Mouse (Mus musculus): ENCODE measurements at regions not wholly inside any gene's neighbourhood (a gene's known extent, or its start where the extent isn't known, plus 50 kb on each side); places are given as distances from the start of the nearest gene placed in this dataset.

DNA sequence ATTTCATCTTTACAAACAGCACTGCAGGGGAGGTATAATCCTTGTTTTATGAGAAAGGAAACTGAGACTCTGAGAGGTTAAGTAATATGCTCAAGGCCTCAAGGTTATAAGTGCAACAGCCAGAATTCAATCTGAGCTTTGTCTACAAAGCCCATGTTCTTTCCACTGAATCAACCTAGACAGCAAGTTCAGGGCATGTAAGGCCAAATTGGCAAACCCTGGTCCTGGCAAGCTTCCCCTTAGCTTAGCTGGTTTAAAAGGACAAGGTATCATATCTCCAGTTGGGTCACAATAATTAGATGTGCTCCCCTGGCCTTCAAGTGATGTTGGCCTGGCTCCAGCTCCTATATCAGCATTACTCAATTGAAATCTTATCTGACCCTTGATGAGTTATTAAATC is 313.2 kb downstream of the Olfr1505 start:
- TF ChIP-seq CTCF (conservative IDR thresholded peaks at IDR 0.05), result no peak
- DNase-seq (ENCODE audit: low spot score in 2 of 2), result no peak
- no peak overlapping the region for H3K4me3 ChIP-seq
- no peak overlapping the region for H3K27ac ChIP-seq

DNA sequence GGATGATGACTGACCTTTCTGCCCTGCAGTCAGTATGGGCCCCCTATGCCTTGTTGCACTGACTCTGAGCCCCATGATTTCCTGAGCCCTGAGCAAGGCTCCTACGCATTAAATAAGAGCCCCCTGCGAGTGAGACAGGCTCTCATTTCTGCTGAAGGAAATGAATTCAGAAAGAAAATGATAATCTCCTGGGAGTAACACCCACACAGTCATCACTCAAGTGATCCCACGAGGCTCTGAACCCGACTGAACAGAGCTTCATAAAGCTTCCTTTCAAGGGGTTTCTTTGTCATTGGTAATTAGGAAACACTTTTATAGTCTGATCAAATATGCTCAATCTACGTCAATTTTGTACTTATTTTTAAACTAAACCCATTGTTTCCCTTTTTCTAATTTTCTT is 330.2 kb downstream of the Olfr1505 start:
- no peak for TF ChIP-seq CTCF (conservative IDR thresholded peaks at IDR 0.05)
- no peak overlapping the region for H3K27ac ChIP-seq
- no peak for DNase-seq (ENCODE audit: low spot score in 2 of 2)
- no peak overlapping the region for H3K4me3 ChIP-seq

DNA sequence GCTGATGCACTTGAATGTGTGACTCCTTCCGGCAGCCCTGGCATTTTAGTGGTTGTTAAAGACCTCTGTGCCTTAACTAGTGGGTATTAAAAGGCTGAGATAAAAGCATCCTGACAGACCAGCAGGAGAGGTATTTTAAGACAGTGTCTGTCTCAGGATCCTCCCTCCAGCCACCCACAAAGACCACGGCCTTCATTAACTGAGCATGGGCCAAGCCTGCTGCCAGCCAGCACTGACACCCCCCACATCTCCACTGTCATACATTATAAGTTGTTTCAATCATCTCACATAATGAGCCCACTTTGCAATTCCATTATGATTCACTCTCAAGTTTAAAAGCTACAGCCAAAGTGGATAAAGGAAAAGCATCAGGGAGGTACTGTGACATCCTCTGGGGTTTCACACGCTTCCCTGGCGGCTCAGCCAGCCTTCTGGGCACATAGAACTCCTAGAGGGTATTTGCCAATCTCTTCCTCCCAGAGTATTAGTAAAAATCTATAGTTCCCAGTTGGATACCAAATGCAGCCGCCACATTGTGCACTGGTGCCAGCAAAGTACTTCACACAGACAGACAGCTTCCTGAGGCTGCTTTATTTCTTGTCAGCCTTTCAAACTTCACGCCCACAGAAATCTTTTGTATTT is 333.8 kb downstream of the Olfr1505 start:
- H3K4me3 ChIP-seq, result no peak overlapping the region
- no peak for TF ChIP-seq CTCF (conservative IDR thresholded peaks at IDR 0.05)
- H3K27ac ChIP-seq, result no peak overlapping the region
- no peak for DNase-seq (ENCODE audit: low spot score in 2 of 2)

DNA sequence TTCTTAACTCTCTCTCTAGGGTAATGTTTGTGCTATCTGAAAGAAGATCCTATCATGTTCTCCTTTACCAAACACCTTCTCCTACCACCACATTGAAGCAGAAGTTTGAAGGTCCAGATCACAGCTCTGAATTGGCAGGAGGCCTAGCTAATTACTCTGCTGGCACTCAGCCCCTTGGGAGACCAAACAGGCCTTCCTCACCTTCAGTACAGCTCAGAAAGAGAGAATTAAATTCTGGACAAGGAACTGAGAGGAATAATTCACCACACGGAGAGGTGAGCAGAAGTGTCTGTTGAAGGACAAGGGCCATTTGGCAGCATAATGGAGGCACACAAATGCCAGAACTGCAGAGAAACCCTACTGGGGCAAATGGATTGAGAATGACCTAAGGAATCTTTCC is 334.6 kb downstream of the Olfr1505 start:
- H3K4me3 ChIP-seq, result no peak overlapping the region
- TF ChIP-seq CTCF (conservative IDR thresholded peaks at IDR 0.05), result no peak
- H3K27ac ChIP-seq, result no peak overlapping the region
- no peak for DNase-seq (ENCODE audit: low spot score in 2 of 2)

DNA sequence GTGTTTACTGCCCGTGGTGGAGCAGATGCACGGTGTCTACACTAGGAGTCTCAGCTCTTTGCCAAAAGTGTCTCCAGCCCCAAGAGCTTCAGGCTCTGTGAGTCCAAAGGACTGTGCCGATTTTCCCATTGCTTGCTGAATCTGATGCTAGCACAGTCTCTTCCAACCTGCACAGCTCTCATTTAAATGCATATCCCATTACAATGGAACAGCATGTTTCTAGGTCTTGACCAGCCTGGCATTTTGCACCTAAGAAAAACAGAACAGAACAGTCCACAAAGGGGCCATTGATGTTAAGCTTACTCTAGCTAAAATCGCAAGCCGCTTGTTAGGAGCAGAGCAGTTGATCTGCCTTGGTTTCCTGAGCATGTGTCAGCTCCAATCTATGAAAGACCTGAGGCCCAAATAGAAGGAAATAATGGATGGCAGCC is 339.2 kb downstream of the Tle4 start:
- peak; percentile 53 for TF ChIP-seq CTCF (conservative IDR thresholded peaks at IDR 0.05)
- Histone ChIP-seq H3K4me3 (no peak overlapping the region), H3K27ac (peak overlapping the region; percentile 51)
- no peak for DNase-seq (ENCODE audit: low spot score in 2 of 2)

DNA sequence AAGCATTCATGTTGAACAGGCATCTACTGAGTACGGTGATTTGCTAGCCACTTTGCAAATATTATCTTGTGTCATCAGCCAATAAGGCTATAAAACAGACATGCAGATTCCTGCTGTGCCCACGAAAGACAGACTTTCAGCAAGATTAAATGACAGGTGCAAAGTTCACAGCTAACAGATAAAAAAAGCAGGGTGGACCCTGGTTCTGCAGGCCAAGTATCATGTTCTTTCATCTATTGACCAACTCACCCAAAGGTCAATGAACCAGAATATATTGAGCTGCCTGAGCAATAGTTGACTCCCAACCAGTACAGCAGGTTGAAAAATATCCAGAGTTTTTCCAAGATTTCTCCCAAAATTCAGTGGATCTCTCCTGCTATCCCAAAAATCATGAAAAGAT is 338.6 kb downstream of the Tle4 start:
- peak overlapping the region; percentile 51 for H3K27ac ChIP-seq
- no peak for TF ChIP-seq CTCF (conservative IDR thresholded peaks at IDR 0.05)
- H3K4me3 ChIP-seq, result no peak overlapping the region
- DNase-seq (ENCODE audit: low spot score in 2 of 2), result no peak

DNA sequence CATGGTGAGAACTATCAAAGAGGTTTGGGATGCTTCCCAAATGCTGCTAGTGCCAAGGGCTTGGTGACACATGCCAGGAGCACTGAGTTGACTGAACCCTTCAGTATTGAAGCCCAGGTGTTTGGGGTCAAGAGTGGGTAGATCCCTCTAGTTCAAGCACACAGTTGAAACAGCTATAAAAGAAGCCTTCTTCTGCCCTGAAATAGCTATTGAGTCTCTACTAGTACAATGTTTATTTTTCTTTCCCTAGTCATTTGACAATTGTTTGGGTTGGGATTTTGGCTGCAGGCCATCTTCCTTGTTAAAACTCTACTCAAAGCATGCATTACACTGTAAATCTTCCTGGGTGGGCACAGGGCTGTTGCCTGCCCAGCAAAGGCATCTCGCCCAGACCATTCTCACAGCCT is 308.5 kb downstream of the Tle4 start:
- TF ChIP-seq CTCF (conservative IDR thresholded peaks at IDR 0.05), result no peak
- Histone ChIP-seq H3K4me3 (no peak overlapping the region), H3K27ac (no peak overlapping the region)
- DNase-seq (ENCODE audit: low spot score in 2 of 2), result no peak

DNA sequence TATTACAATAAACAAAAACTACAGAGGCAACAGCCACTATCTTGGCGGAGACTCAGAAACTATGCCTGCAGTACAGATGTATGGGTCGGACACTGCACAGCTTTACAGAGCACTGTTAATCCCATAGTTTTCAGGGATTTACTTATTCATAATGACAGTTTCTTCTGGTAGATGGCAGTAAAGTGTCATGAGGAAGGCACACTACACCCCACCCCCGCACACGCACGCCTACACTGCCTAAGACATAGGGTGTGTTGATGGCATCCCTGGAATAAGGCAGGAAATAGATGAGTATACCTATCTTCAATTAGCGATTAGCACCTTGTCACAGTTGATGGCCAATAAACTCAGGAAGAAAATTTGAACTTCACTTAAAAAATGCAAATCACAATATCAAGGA is 306.9 kb downstream of the Tle4 start:
- TF ChIP-seq CTCF (conservative IDR thresholded peaks at IDR 0.05), result peak; percentile 53
- H3K27ac ChIP-seq, result no peak overlapping the region
- DNase-seq (ENCODE audit: low spot score in 2 of 2), result no peak

DNA sequence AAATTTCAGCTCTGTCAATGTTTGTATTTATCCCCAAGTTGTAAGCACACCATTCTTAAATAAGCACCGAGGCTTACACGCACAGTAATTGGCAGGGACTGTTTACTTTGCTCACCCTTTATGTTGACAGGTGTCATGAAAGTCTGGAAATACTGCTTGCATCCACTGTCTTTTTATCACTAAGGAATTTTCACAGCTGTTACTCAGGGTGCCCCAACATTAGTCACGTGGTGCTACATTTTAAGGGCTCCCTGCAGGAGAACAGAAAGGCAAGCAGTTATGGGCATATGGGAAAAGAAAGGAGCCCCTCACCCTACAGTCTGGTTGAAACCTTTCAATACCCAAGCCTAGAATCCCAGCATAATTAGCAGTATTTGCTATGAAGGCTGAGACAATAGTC is 304.7 kb downstream of the Tle4 start:
- no peak for DNase-seq (ENCODE audit: low spot score in 2 of 2)
- Histone ChIP-seq H3K4me3 (no peak overlapping the region), H3K27ac (no peak overlapping the region)
- TF ChIP-seq CTCF (conservative IDR thresholded peaks at IDR 0.05), result no peak

More for the DNA sequence above, 306.9 kb downstream of the Tle4 start:
- H3K4me3 ChIP-seq, result no peak overlapping the region

DNA sequence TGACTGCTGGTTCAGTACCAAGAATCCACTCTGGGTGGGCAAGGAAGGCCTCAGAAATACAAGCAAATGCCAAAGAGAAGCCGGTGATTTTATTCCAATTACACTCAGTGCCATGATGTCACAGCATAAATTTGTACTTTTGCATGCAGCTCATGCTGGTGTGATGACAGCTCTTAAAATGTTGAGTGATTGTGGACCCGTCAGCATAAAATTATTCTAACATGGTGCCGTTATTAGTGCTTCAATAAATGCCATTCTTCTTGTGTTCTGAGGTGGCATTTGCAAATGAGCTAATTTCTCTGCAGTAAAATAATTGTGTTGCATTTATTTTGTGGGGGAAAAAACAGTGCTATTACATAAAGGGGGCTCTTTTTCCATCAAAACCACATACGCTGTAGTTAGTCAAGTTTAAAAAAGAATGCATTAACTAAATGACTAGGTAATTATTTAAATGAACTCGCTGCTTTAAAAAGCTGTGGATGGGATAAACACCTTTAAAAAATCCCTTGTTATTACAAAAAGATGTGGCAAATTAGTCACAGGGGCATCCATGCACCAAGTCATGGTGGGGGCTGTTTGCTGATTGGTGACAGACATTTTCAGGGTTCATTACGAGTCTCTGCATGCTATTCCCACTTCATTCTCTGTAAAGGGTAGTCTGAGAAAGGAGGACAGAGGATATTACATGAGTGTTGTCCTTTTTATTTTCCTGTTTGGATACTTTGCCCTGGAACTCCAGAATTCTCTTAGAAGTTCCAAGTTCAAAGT is 296.5 kb downstream of the Tle4 start:
- no peak for DNase-seq (ENCODE audit: low spot score in 2 of 2)
- H3K27ac ChIP-seq, result no peak overlapping the region
- TF ChIP-seq CTCF (conservative IDR thresholded peaks at IDR 0.05), result no peak
- no peak overlapping the region for H3K4me3 ChIP-seq

DNA sequence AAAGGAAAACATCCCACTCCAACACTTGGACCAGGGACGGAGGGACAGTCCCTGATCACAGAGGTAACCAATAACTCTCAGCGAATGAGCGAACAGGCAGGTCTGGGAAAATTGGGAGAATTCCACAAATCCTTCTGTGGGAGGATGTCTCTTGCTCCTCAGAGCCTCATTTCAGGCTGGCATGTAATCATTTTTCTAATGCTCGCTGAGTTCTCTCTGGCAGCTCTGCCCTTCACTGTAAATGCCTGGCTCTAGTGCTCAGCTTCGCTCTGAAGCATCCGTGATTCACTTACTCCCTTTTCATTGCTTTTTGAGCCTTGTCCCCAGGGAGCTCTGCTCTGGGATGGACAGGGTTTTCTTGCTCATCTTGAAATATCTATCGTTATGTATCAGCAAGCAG is 283.6 kb downstream of the Tle4 start:
- peak in 1 of 2 experiments; percentile 9 for DNase-seq (ENCODE audit: low spot score in 2 of 2)
- no peak overlapping the region for H3K27ac ChIP-seq
- peak overlapping the region; percentile 2 for H3K4me3 ChIP-seq
- no peak for TF ChIP-seq CTCF (conservative IDR thresholded peaks at IDR 0.05)

DNA sequence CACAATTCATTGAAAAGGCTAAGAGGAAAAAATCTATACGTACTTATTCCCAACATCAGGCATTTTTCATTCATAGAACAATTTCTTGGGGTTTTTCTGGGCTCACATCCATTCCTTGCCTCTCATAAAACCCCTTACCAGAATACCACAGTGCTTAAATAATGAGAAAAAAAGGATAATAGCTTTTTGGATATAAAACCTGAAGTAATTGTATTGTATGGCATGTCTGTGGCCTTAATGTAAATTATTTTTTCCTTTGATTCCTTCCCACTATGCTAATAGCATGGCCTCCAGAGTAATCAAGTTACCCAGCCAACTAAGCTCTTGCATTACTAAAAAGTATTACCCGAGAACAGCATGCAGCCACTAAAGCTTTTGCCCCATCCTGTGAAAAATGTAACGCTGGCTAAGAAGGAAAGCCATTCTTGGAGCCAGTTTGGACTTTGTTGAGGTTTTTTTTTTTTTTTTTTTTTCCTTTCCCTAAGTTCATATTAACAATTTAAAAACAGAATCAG is 278.1 kb downstream of the Tle4 start:
- no peak overlapping the region for H3K4me3 ChIP-seq
- no peak for DNase-seq (ENCODE audit: low spot score in 2 of 2)
- no peak for TF ChIP-seq CTCF (conservative IDR thresholded peaks at IDR 0.05)
- no peak overlapping the region for H3K27ac ChIP-seq

DNA sequence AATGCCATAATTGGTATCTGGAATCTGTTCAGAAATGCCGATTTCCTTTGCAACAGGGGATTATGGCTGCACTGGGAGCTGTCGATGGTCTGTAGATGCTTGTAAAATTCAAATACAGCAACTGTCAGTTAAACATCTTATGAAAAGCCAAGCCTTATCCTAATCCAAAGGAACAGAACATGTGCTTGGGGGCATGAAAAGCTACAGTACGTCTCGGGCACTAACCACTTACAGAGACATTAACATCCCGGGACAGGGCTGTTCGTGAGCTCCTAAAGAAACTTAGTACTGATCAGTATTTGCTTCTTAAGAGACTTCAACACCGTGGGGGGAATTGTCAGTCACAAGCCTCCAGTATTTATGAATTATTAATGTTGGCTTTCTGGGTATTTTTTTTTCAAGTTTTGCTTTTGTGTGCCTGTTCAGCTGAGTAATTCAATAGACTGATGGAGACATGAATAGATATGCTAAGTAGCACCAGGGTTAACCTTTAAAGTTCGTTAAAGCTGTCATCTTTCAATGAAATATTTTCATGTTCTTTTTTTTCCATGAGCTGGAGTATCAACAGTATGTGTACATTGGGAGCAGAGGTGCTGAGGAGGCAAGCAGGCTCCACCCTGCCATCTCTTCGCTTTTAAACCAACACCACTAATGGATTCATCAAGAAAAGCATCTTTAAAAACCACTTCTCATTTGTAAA is 272.3 kb downstream of the Tle4 start:
- DNase-seq (ENCODE audit: low spot score in 2 of 2), result no peak
- H3K27ac ChIP-seq, result no peak overlapping the region
- no peak for TF ChIP-seq CTCF (conservative IDR thresholded peaks at IDR 0.05)

More for the DNA sequence above, 272.3 kb downstream of the Tle4 start:
- no peak overlapping the region for H3K4me3 ChIP-seq
